Mouse (Mus musculus): ENCODE results near the gene Rgma. TPM values are rescaled to one million over a fixed set of nuclear protein-coding genes. Genes with fewer than 3 reads are reported as not detected.

Rgma gene
- polyA plus RNA-seq, 1 experiment: 33.5 TPM

DNA sequence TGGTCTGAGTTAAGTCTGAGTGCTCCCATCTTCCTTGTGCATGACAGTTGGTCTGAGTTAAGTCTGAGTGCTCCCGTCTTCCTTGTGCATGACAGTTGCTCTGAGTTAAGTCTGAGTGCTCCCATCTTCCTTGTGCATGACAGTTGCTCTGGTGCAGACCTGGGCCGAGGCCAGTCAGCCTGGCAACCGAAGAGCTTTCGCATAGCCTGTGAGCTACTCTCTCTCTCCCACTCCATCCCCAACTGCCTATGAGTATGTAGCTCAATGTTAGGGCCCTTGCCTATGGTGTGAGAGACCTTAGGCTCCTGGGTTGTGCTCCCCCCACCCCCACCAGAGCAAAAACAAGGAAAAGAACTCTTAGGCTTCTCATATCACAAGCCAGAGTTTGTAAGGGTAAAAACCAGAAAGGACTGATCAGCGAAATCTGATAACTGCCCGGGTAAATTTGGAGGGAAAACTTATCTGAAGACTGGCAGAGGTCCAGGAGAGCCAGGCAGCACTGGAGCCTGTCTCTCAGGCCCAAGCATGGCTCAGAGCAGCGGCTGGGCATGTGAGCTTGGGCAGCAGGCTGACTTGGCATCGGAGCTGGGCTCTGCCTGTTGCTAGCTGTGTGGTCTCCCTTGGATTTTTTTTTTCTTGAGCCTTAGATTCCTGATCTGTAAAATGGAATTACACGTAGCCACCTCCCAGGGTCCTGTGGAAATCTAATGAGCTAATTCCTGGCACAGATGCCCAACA lies 46.1 kb downstream of the Rgma start:
- TF ChIP-seq CTCF (IDR thresholded peaks at IDR 0.05; ENCODE audit: borderline replicate concordance, insufficient read depth, low read depth, low read length) (0 out of 2 replicates have a peak, but pooled peaks have one; percentile 1), POLR2A (IDR thresholded peaks at IDR 0.05; ENCODE audit: borderline replicate concordance, insufficient read depth, low read length) (no peak)
- peaks cover 12% of the 10 kb centered on the region for H3K4me1 ChIP-seq (ENCODE audit: control insufficient read depth, insufficient read depth, low read length)
- no peak overlapping the region for H3K4me3 ChIP-seq (replicated peaks; ENCODE audit: insufficient read depth, low read depth, low read length)
- no peaks in the 10 kb centered on the region for H3K27me3 ChIP-seq (ENCODE audit: control insufficient read depth, insufficient read depth, low read length)
- no peak for DNase-seq
- WGBS: 32% methylated on average over 9 of the region's 9 CpGs
- no peak overlapping the region for H3K27ac ChIP-seq (ENCODE audit: insufficient read depth, low read length)

DNA sequence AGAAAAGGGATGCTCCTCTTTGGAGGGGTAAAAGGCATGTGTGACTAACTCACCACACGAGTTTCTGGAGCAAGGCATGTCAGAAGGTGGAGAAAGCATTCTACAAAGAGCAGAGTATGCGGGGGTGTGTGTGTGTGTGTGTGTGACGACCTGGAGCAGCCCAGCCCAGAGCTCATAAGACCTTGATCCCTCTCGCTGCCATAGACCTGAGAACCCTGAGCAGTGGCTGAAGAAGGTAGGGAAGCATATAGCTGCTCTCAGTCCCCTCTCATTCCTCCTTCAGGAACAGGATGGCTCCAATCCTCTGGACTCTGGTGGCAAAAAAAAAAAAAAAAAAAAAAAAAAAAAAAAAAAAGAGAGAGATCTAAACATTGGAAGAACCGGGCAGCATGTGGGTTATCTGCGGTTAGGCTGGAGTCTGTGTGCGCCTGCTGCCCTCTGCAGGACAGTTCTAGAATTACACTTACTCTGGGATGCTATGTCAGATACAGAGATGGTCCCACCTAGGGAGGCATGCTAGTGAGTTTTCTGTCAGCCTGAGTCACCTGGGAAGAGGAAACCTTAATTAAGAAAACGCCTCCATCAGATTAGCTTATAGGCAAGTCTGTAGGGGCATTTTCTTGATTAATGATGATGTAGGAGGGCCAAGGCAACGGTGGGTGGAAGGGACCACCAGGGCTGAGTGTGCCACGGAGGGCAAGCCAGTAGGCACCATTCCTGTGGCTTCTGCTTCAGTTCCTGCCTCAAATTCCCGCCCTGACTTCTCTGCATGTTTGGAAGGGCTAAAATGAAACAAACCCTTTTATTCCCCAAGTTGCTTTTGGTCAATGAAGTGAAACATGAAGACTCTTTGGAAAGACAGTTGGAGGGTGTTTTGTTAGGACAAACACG lies 47.2 kb downstream of the Rgma start:
- Histone ChIP-seq H3K4me3 (replicated peaks; ENCODE audit: insufficient read depth, low read depth, low read length) (no peak overlapping the region), H3K4me1 (ENCODE audit: control insufficient read depth, insufficient read depth, low read length) (peaks cover 12% of the 10 kb centered on the region), H3K27ac (ENCODE audit: insufficient read depth, low read length) (no peak overlapping the region), H3K27me3 (ENCODE audit: control insufficient read depth, insufficient read depth, low read length) (no peaks in the 10 kb centered on the region)
- peak; percentile 76 to 81 for DNase-seq
- TF ChIP-seq CTCF (IDR thresholded peaks at IDR 0.05; ENCODE audit: borderline replicate concordance, insufficient read depth, low read depth, low read length): peak; percentile 94
- no peak for TF ChIP-seq POLR2A (IDR thresholded peaks at IDR 0.05; ENCODE audit: borderline replicate concordance, insufficient read depth, low read length)
- WGBS: 22% methylated on average over 12 of the region's 12 CpGs

DNA sequence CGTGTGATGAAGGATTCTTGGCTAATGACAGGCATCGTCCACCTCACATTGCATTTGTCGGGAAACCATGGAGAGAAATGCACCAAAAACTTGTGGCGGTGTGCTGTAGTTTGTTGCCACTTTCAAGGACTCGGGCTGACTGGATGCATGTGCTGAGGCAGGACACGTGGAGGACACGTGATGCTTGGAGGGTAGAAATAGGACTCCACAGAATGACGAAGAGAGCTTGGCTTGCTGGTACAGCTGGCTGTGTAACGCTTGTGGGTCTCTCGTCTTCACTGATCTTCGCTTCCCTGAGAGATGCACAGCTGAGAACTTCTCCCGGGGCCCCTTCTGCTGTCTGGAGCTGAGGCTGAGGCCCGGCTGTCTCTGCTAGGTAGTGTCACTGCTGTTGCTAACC lies 47.9 kb downstream of the Rgma start:
- TF ChIP-seq POLR2A (IDR thresholded peaks at IDR 0.05; ENCODE audit: borderline replicate concordance, insufficient read depth, low read length) (no peak), CTCF (IDR thresholded peaks at IDR 0.05; ENCODE audit: borderline replicate concordance, insufficient read depth, low read depth, low read length) (no peak)
- Histone ChIP-seq H3K4me3 (replicated peaks; ENCODE audit: insufficient read depth, low read depth, low read length) (no peak overlapping the region), H3K27ac (ENCODE audit: insufficient read depth, low read length) (no peak overlapping the region), H3K4me1 (ENCODE audit: control insufficient read depth, insufficient read depth, low read length) (peaks cover 12% of the 10 kb centered on the region), H3K27me3 (ENCODE audit: control insufficient read depth, insufficient read depth, low read length) (no peaks in the 10 kb centered on the region)
- WGBS: 75% methylated on average over 13 of the region's 13 CpGs
- no peak for DNase-seq

DNA sequence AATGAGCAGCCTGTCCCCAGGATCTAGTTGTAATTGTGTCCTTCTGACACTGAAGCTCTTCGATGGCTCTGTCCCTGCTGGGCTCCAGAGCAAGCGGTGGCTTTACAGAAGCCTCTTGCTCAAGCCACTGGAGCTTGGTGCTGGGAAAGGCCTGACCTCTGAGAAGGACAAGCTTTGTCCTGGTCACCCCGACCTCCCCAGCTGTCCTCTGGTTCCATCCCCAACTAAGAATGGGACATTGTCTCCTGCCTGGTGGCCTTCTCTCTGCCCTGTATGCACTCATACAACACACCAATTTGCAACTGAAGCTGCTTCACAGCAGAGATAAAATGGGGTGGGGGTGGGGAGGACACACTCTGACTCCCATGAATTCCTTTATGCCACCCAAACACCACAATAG lies 48.9 kb downstream of the Rgma start:
- no peak for DNase-seq
- H3K4me3 ChIP-seq (replicated peaks; ENCODE audit: insufficient read depth, low read depth, low read length): no peak overlapping the region
- WGBS: 45% methylated on average over 3 of the region's 3 CpGs
- no peaks in the 10 kb centered on the region for H3K27me3 ChIP-seq (ENCODE audit: control insufficient read depth, insufficient read depth, low read length)
- TF ChIP-seq POLR2A (IDR thresholded peaks at IDR 0.05; ENCODE audit: borderline replicate concordance, insufficient read depth, low read length) (no peak), CTCF (IDR thresholded peaks at IDR 0.05; ENCODE audit: borderline replicate concordance, insufficient read depth, low read depth, low read length) (0 out of 2 replicates have a peak, but pooled peaks have one; percentile 3)
- H3K27ac ChIP-seq (ENCODE audit: insufficient read depth, low read length): peak overlapping the region; percentile 32; the same call in 1 of the 2 replicates
- peaks cover 12% of the 10 kb centered on the region for H3K4me1 ChIP-seq (ENCODE audit: control insufficient read depth, insufficient read depth, low read length)

DNA sequence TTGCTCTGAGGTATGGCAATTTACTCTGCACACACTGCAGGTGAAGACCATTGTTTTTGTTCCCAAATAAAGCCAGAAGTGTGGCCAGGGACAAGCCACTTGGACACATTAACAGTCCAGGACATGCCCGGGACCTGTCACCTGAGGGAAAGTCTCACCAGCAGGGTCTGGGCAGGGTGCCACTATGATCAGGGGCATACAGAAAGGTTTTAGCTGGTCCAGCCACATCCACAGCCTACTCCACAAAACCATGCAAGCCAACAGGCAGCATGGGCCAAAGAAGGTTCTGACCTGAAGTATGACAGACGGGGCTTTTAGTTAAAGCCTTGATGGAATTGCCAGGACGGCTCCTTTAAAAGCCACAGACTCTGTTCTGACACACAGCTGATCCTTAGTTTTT lies 49.4 kb downstream of the Rgma start:
- 16% methylated on average over 3 of the region's 3 CpGs for WGBS
- H3K4me1 ChIP-seq (ENCODE audit: control insufficient read depth, insufficient read depth, low read length): peaks cover 12% of the 10 kb centered on the region
- peak; percentile 54 to 56 for DNase-seq
- H3K4me3 ChIP-seq (replicated peaks; ENCODE audit: insufficient read depth, low read depth, low read length): no peak overlapping the region
- H3K27me3 ChIP-seq (ENCODE audit: control insufficient read depth, insufficient read depth, low read length): no peaks in the 10 kb centered on the region
- H3K27ac ChIP-seq (ENCODE audit: insufficient read depth, low read length): 0 out of 2 replicates have a peak overlapping the region, but pooled peaks have one; percentile 12
- TF ChIP-seq CTCF (IDR thresholded peaks at IDR 0.05; ENCODE audit: borderline replicate concordance, insufficient read depth, low read depth, low read length) (no peak), POLR2A (IDR thresholded peaks at IDR 0.05; ENCODE audit: borderline replicate concordance, insufficient read depth, low read length) (no peak)

DNA sequence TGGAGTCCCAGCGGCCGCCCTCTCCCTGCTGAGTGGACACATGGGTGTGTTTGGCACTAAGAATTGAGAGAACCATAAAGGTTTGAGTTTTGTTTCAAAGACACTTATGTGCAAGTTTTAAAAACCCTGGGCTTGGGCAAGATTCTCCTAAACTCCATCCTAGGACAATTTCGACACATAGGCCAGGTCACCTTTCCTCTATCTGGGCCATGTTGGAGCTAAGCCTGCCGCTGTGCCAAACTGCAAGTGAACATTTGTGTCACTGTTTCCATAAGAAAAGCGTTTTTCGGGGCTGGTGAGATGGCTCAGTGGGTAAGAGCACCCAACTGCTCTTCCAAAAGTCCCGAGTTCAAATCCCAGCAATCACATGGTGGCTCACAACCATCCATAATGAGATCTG lies 50.1 kb downstream of the Rgma start:
- WGBS: 84% methylated on average over 7 of the region's 7 CpGs
- Histone ChIP-seq H3K27ac (ENCODE audit: insufficient read depth, low read length) (no peak overlapping the region), H3K4me1 (ENCODE audit: control insufficient read depth, insufficient read depth, low read length) (peaks cover 12% of the 10 kb centered on the region), H3K27me3 (ENCODE audit: control insufficient read depth, insufficient read depth, low read length) (no peaks in the 10 kb centered on the region), H3K4me3 (replicated peaks; ENCODE audit: insufficient read depth, low read depth, low read length) (no peak overlapping the region)
- no peak for DNase-seq
- no peak for TF ChIP-seq CTCF (IDR thresholded peaks at IDR 0.05; ENCODE audit: borderline replicate concordance, insufficient read depth, low read depth, low read length)

DNA sequence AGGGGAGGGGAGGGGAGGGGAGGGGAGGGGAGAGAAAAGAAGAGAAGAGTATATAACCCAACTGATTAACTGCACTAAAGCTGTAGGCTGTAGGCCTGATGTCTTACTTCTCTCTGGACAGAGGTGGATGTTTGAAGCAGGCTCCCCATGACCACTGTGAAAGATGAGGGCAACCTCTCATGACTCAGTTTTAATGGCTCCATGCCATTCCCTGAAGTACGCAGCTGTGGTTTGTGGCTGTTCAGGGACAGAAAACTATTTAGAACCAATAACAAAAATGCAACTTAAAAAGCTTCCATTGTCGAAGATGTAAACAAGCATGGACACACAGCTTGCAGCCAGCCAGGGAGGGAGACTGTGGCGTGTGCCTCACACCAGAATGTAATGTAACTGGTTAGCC lies 50.9 kb downstream of the Rgma start:
- TF ChIP-seq CTCF (IDR thresholded peaks at IDR 0.05; ENCODE audit: borderline replicate concordance, insufficient read depth, low read depth, low read length) (no peak), POLR2A (IDR thresholded peaks at IDR 0.05; ENCODE audit: borderline replicate concordance, insufficient read depth, low read length) (no peak)

More for the DNA sequence above, 50.9 kb downstream of the Rgma start:
- no peak for DNase-seq
- Histone ChIP-seq H3K27me3 (ENCODE audit: control insufficient read depth, insufficient read depth, low read length) (no peaks in the 10 kb centered on the region), H3K4me1 (ENCODE audit: control insufficient read depth, insufficient read depth, low read length) (peaks cover 12% of the 10 kb centered on the region), H3K4me3 (replicated peaks; ENCODE audit: insufficient read depth, low read depth, low read length) (no peak overlapping the region), H3K27ac (ENCODE audit: insufficient read depth, low read length) (no peak overlapping the region)
- WGBS: 52% methylated on average over 3 of the region's 3 CpGs

Data from cerebellum, adult 2 months (tissue).